Mouse (Mus musculus) ES-E14 (cell line): ENCODE results near the gene Trmt61a.

Experiments
- CHD2 ChIP-seq: IDR thresholded peaks from 2 replicates; pipeline ENCODE4 v1.6.1; 2014; ENCODE audit warnings: mild to moderate bottlenecking, low read depth, low read length, inconsistent platforms
- ZC3H11A ChIP-seq: IDR thresholded peaks from 2 replicates; pipeline ENCODE4 v1.6.1; 2012; ENCODE audit warnings: low read depth, mild to moderate bottlenecking, inconsistent platforms, low read length, borderline replicate concordance

GRCm38 (mm10) chr12:111677421-111677820 is 484 bp upstream of the Trmt61a start:
- TF ChIP-seq CHD2 (no peak), ZC3H11A (no peak)
